Mouse (Mus musculus) testis, adult 2 months (tissue): Measurements from ENCODE around the gene Ankle2.

Source experiments
- CTCF ChIP-seq: fragments of 200-500 bp; IDR thresholded peaks from 2 replicates; pipeline ENCODE4 v1.5.1; 2012; ENCODE audit warnings: low read depth, mild to moderate bottlenecking, inconsistent platforms, low read length, moderate library complexity; ENCODE audit not compliant: control insufficient read depth, insufficient read depth, insufficient replicate concordance
- POLR2A ChIP-seq: fragments of 200-500 bp; IDR thresholded peaks from 2 replicates; pipeline ENCODE4 v1.6.1; 2012; ENCODE audit warnings: low read depth, mild to moderate bottlenecking, inconsistent platforms, low read length, moderate library complexity; ENCODE audit not compliant: control insufficient read depth

- TF ChIP-seq CTCF (no peak), POLR2A (no peak)
Observed at GRCm38 (mm10) chr5:110232346-110232745, 1.5 kb downstream of the Ankle2 start.
